Mouse (Mus musculus) liver, embryonic 14.5 days (tissue): Measurements from ENCODE around the gene Kif26b.

Experiments used
- CTCF ChIP-seq: IDR thresholded peaks from 2 replicates; pipeline ENCODE4 v1.5.1; 2016; ENCODE audit warnings: antibody characterized with exemption, low read depth, control low read depth
- EP300 ChIP-seq: IDR thresholded peaks from 2 replicates; pipeline ENCODE4 v1.6.1; 2016; ENCODE audit warnings: antibody characterized with exemption, low read depth

DNA sequence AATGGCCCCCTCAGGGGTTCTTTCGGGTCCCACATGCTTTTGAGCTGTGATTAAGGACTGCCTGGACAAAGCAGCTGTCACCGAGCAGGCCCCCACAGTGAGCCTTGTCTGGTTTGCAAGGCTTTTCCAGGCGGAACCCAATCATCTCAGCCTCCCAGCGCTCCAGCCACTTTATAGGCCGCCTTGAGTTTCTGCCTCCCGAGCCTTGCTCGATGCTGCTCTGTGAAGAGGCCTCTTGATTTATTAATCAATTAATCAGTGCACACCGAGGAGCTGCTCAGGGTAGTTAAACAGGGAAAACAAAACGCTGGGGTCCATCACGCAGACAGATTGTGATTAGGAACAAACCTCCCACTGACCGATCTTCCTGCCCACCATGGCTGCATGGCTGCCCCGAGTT lies 148.2 kb downstream of the Kif26b start:
- TF ChIP-seq CTCF, result no peak
- TF ChIP-seq EP300, result no peak
